Mouse (Mus musculus) kidney, postnatal 0 days (tissue): ENCODE measurements around the gene Tmem132c. TPM values are rescaled to one million over a fixed set of nuclear protein-coding genes. Genes with fewer than 3 reads are reported as not detected.
A peak's percentile ranks its signal among the peaks of the same experiment; 100 is the strongest.

Experiments
- ATAC-seq: fragments of 200-750 bp; cut with Nextera tagmentation; replicated peaks from 2 replicates; pipeline ENCODE4 v1.8.0; 2017; ENCODE audit warnings: low read depth, moderate number of reproducible peaks, moderate TSS enrichment, moderate library complexity; ENCODE audit not compliant: low FRiP score
- DNase-seq: peaks from one replicate; pipeline ENCODE4 v3.0.0-alpha.2; 2016; ENCODE audit warnings: low spot score
- H3K27ac ChIP-seq: fragments of 300-500 bp; sonication (generic); 2 replicates; pipeline ENCODE4 v1.5.1; 2014; ENCODE audit warnings: mild to moderate bottlenecking
- H3K27me3 ChIP-seq: fragments of 300-500 bp; sonication (generic); 2 replicates; pipeline ENCODE4 v1.6.1; 2014; ENCODE audit warnings: low read length, mixed read lengths; ENCODE audit not compliant: insufficient read depth
- H3K36me3 ChIP-seq: fragments of 300-500 bp; sonication (generic); 2 replicates; pipeline ENCODE4 v1.6.1; 2014; ENCODE audit warnings: low read length, mixed read lengths; ENCODE audit not compliant: insufficient read depth
- H3K4me1 ChIP-seq: fragments of 300-500 bp; sonication (generic); replicated peaks from 2 replicates; pipeline ENCODE4 v1.6.1; 2014; ENCODE audit warnings: antibody characterized with exemption, low read length, mixed read lengths; ENCODE audit not compliant: insufficient read depth
- H3K4me2 ChIP-seq: fragments of 300-500 bp; sonication (generic); 2 replicates; pipeline ENCODE4 v1.6.1; 2014; ENCODE audit warnings: mild to moderate bottlenecking, low read length, moderate library complexity, mixed read lengths
- H3K4me3 ChIP-seq: fragments of 300-500 bp; sonication (generic); replicated peaks from 2 replicates; pipeline ENCODE4 v1.5.1; 2014; ENCODE audit warnings: low read depth, low read length
- H3K9ac ChIP-seq: fragments of 300-500 bp; sonication (generic); 2 replicates; pipeline ENCODE4 v1.6.1; 2014; ENCODE audit warnings: low read depth, low read length
- H3K9me3 ChIP-seq: fragments of 300-500 bp; sonication (generic); replicated peaks from 2 replicates; pipeline ENCODE4 v1.6.1; 2016; ENCODE audit warnings: low read length, inconsistent platforms, mixed read lengths
- CTCF ChIP-seq: IDR thresholded peaks from 2 replicates; pipeline ENCODE4 v1.5.1; 2016; ENCODE audit warnings: antibody characterized with exemption, low read depth, mild to moderate bottlenecking, moderate library complexity
- WGBS: fragments of 180-500 bp; shearing (Covaris S2); extraction: QIAGEN DNeasy Blood & Tissue Kit; methylation state at CpG from one replicate; pipeline ENCODE4 v1.1.7; 2014; 5-methylcytosine and 5-hydroxymethylcytosine counted together
- polyA plus RNA-seq: library from polyadenylated mRNA; unstranded; fragments of >200 nt; fragmentation: Nextera tagmentation; extraction: Ambion mirVana; gene quantifications from 2 replicates; pipeline ENCODE4 v1.2.1, GENCODE M21; 2015

The Tmem132c gene
- polyA plus RNA-seq, 1 experiment from 2014 or later: 0.75 TPM

DNA sequence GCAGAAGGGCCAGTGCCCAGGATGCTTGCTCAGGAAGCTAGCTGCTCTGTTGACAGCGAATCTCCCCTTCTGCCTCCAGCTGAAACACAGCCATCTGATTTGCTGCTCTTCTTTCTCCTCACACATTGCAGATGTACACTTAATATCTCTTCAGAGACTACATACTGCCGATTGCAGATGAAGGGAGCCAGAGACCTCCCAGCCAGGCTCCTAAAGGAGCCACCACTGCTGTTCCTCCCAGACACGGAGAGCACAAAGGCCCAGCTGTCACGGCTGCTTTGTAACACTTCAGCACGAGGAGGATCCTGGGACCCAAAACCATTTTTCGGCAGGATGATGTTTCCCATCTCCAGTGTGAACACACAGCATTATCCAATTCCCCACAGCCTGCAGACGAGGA is 255.3 kb downstream of the Tmem132c start:
- Histone ChIP-seq H3K9me3 (no peaks in the 10 kb centered on the region), H3K36me3 (no peaks in the 10 kb centered on the region), H3K27ac (no peak overlapping the region), H3K4me1 (no peaks in the 10 kb centered on the region), H3K9ac (no peak overlapping the region), H3K27me3 (no peaks in the 10 kb centered on the region), H3K4me3 (no peak overlapping the region), H3K4me2 (no peak overlapping the region)
- 65% methylated on average over 7 of the region's 7 CpGs for WGBS
- ATAC-seq (no peak), DNase-seq (no peak)
- no peak for TF ChIP-seq CTCF

- ATAC-seq: no peak
- no peak for DNase-seq
- WGBS: 66% methylated on average over 12 of the region's 12 CpGs
These were observed 257.7 kb downstream of the Tmem132c start for GRCm38 (mm10) chr5:127499151-127499827.

DNA sequence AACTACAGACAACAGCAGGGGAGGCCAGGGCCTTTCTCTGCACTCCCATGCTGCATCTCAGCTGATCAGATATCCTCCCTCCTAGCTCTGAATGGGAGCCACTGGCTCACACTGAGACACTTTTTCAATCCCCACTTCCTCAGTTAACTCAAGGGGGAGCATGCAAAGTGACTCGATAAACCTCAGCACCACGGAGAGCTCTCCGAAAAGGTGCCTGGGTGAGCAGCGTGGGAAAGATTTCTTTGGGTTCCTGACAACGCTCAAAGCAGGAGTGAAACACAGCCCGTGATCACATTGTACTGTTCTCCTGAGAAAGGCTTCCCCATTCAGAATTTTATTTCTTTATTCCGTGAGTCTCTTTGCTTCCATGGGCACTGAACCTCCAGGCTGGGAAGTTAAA is 261.2 kb downstream of the Tmem132c start:
- Histone ChIP-seq H3K4me3 (no peak overlapping the region), H3K27me3 (no peaks in the 10 kb centered on the region), H3K36me3 (no peaks in the 10 kb centered on the region), H3K27ac (no peak overlapping the region), H3K9me3 (no peaks in the 10 kb centered on the region), H3K4me1 (no peaks in the 10 kb centered on the region), H3K4me2 (no peak overlapping the region), H3K9ac (no peak overlapping the region)
- no peak for TF ChIP-seq CTCF
- no peak for ATAC-seq
- DNase-seq: peak; percentile 35
- WGBS: 29% methylated on average over 7 of the region's 7 CpGs

More at GRCm38 (mm10) chr5:127499151-127499827, 257.7 kb downstream of the Tmem132c start:
- H3K4me1 ChIP-seq: no peaks in the 10 kb centered on the region
- H3K27me3 ChIP-seq: no peaks in the 10 kb centered on the region
- H3K4me2 ChIP-seq: no peak overlapping the region
- H3K4me3 ChIP-seq: no peak overlapping the region
- no peaks in the 10 kb centered on the region for H3K9me3 ChIP-seq
- H3K9ac ChIP-seq: no peak overlapping the region
- no peak overlapping the region for H3K27ac ChIP-seq
- TF ChIP-seq CTCF: no peak
- no peaks in the 10 kb centered on the region for H3K36me3 ChIP-seq

DNA sequence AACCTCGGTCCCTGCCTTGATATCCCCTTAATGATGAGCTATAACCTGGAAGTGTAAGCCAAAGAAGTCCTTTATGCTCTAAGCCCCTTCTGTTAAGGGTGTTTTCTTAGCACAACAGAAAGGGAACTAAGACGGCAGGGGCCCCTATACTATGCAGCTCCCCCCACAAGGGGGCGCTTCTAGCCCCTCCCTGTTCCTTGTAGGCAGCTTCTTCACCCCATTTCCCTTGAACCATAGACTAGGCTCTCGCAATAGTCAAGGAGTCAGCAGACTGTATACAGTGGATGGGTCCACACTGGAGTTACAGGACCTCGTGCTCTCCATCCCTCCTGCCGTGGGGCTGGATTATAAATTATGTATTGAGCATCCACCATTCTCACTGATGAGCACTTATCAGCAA is 264.1 kb downstream of the Tmem132c start:
- no peak for ATAC-seq
- H3K27ac ChIP-seq: no peak overlapping the region
- peak; percentile 20; the same call in 1 of the 2 replicates for TF ChIP-seq CTCF

GRCm38 (mm10) chr5:127511653-127512052 is 270.0 kb downstream of the Tmem132c start:
- peak; percentile 44; the same call in 1 of the 2 replicates for TF ChIP-seq CTCF
- Histone ChIP-seq H3K4me2 (no peak overlapping the region), H3K36me3 (no peaks in the 10 kb centered on the region)

More for the DNA sequence above, 264.1 kb downstream of the Tmem132c start:
- Histone ChIP-seq H3K27me3 (no peaks in the 10 kb centered on the region), H3K4me3 (no peak overlapping the region), H3K4me2 (no peak overlapping the region), H3K36me3 (no peaks in the 10 kb centered on the region), H3K9ac (no peak overlapping the region), H3K9me3 (no peaks in the 10 kb centered on the region), H3K4me1 (no peaks in the 10 kb centered on the region)
- no peak for DNase-seq
- 75% methylated on average over 6 of the region's 6 CpGs for WGBS

DNA sequence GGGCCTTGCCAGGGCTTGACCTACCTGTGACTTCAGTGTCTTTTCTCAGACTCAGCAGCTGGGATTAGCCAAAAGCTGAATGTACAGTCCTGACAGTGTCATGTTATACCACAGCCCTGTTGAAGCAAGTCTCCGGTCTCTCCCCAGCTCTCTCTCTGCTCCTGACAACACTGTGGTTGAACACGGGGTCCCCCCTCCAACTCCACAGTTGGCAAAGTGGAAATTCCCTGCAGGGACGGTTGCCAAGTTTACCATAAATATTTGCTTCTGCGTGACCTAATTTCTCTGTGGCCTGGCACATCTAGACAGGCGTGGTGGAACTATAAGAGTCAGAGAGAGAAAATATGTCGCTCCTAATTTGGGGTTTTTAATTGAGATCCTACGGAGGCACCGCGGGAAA is 274.4 kb downstream of the Tmem132c start:
- no peaks in the 10 kb centered on the region for H3K4me1 ChIP-seq
- no peak for ATAC-seq
- no peak overlapping the region for H3K4me2 ChIP-seq
- H3K27ac ChIP-seq: no peak overlapping the region
- no peaks in the 10 kb centered on the region for H3K27me3 ChIP-seq
- H3K9ac ChIP-seq: no peak overlapping the region
- H3K4me3 ChIP-seq: no peak overlapping the region
- no peak for TF ChIP-seq CTCF
- WGBS: 89% methylated on average over 9 of the region's 9 CpGs
- DNase-seq: no peak
- H3K9me3 ChIP-seq: no peaks in the 10 kb centered on the region
- H3K36me3 ChIP-seq: no peaks in the 10 kb centered on the region

More at GRCm38 (mm10) chr5:127511653-127512052, 270.0 kb downstream of the Tmem132c start:
- WGBS: 83% methylated on average over 6 of the region's 6 CpGs
- Histone ChIP-seq H3K27me3 (no peaks in the 10 kb centered on the region), H3K27ac (no peak overlapping the region), H3K9me3 (no peaks in the 10 kb centered on the region), H3K9ac (no peak overlapping the region), H3K4me3 (no peak overlapping the region), H3K4me1 (no peaks in the 10 kb centered on the region)
- DNase-seq (no peak), ATAC-seq (no peak)
